Mouse (Mus musculus) gastrocnemius, postnatal 36 days (tissue): ENCODE measurements around the gene Dock6. TPM values are rescaled to one million over a fixed set of nuclear protein-coding genes. Genes with fewer than 3 reads are reported as not detected.
A peak's percentile ranks its signal among the peaks of the same experiment; 100 is the strongest.
"Not testable (repeated sequence)": the region's sequence is repeated elsewhere in the genome, so short reads cannot be mapped to it uniquely, and the experiment has no call there.

ENCODE experiments used
- DNase-seq, 2 experiments: peaks; one replicate each; pipeline ENCODE4 v3.0.0; 2022
- intact Hi-C: fragments of 180-260 bp; cut with DNase I; formaldehyde crosslinking; loops from one replicate; pipeline ENCODE4 v1.15.1; 2025
- total RNA-seq, 2 experiments: library from RNA; stranded (reverse); gene quantifications; 2 replicates each; pipeline ENCODE4 v1.2.3; 2021

Gene Dock6
- total RNA-seq, 2 experiments from 2014 or later, result 10.1 to 12.5 TPM

DNA sequence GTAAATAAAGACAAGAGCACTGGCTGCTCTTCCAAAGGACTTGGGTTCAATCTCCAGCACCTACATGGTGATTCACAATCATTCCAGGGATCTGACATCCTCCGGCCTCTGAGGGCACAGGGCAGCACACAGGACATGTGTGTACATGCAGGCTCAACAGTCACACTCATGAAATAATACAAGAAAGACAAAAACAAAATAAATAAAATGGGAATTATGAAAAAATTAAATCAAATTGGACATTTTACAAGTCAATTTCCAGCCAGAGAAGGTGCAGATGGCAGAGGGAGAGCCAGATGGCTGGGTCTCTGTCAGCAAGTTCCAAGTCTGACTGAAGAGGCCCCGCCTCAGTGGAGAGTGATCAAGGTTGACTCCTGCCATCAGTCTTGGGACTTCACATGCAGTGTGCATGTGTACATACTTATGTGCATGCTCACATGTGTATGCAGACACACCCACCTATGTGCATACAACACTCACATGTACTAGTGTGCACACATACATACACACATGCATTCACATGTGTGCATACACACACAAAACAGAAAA, 33.2 kb downstream of the Dock6 start:
- intact Hi-C loops, result no loop called here
- DNase-seq, result no peak

DNA sequence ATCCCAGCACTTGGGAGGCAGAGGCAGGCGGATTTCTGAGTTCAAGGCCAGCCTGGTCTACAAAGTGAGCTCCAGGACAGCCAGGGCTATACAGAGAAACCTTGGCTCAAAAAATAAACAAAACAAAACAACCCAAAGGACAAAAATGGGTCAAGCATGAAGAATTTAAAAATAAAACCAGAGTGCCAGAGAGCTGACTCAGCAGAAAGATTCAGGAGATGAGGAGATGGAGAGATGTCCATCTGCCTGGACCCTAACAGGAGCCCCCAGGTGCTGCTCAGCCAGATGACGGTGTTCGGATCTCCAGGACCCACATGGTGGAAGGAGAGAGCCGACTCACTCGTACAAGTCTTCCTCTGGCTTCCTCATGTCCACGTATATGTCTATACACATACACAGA, 33.9 kb downstream of the Dock6 start:
- DNase-seq, result no peak
- intact Hi-C loops, result no loop called here

DNA sequence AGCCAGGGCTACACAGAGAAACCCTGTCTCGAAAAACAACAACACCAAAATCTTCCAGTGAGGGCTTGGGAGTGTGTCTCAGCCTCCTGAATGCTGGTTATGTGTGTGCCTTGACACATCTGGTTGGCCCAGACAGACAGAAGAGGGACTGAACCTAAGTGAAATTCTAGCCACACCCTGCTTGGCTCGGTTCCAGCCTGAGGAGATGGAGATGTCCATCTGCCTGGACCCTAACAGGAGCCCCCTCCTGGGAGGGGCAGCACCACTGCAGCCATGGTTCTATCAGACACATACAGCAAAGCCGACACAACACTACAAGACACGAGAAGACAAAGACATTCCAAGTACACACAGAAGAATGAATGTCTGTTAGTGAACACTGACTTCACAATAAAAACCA, 34.3 kb downstream of the Dock6 start:
- DNase-seq, result no peak

DNA sequence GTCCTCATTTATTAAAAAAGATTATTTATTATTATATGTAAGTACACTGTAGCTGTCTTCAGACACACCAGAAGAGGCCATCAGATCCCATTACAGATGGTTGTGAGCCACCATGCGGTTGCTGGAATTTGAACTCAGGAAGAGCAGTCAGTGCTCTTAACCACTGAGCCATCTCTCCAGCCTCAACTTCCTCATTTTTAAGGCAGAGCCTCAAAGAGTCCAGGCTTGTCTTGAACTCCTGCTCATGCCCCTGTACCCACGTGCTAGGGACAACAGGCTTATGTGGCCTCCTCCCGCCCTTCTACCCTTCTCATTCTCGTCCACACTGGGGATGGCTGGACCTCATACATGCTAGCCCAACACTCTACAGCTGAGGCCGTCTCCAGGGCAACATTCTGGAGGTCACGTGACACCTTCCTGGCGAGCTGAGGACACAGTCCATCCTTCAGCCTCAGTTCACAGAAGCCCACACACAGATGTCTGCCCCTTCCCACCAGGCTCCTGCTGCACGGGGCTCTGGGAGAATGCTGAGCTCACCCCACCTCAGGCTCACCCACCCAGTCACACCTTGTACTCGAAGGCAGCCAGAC, 35.6 kb downstream of the Dock6 start:
- DNase-seq, result no peak
- intact Hi-C loops, result no loop called here

More for the DNA sequence above, 34.3 kb downstream of the Dock6 start:
- intact Hi-C loops, result no loop called here

DNA sequence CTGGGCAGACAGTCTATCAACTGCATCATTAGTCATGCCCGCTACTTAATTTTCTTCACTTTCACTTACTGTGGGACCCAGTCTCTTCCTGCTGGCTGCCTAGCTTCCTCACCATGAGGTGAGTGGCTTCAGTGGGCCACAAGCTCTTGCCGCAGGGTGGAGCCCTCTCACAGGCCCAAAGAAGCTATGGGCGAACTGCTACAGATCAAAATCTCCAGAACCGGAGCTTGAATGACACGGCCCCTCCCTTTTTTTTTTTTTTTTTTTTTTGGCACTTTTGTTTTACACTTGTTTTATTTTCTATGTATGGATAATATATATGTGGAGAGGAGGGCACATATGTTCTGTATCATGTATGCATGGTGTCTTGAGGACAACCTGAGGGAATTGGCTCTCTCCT, 41.3 kb downstream of the Dock6 start:
- intact Hi-C loops, result no loop called here
- DNase-seq, result no peak

DNA sequence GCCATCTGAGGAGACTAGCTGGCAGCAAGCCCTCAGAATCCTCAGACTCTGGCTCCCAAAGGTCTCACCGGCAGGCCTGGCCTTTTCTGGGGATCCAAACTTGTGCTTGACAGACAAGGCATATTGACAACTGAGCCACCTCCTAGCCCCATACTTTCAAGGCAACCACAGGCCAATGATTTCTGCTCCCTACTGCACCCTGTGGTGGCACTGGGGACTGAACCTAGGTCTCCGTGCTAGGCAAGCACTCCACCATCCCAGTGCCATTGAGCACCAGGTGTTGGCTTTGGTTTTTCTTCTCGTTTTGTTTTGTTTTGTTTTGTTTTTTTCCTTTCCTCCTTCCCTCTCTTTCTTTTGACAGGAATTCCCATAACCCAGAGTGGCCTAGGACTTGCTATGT, 43.9 kb downstream of the Dock6 start:
- intact Hi-C loops, result no loop called here
- DNase-seq, result no peak

DNA sequence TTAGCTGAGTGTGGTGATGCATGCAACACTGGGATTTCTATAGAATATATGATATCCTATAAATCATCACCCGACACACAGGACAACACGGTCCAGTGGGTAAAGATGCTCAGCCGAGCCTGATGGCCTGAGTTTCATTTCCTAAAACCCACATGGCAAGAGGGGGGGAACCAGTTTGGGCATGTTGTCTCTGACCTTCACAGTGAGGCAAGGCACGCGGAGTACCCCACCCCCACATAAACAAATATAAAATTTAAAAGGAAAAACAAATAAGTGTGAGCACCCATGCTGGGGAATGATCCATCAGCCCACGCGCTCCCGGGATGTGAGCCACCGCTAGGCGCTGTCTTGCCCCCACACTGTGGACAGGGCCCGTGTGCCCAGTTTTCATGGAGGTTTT, 45.5 kb downstream of the Dock6 start:
- intact Hi-C loops, result no loop called here
- no peak for DNase-seq

DNA sequence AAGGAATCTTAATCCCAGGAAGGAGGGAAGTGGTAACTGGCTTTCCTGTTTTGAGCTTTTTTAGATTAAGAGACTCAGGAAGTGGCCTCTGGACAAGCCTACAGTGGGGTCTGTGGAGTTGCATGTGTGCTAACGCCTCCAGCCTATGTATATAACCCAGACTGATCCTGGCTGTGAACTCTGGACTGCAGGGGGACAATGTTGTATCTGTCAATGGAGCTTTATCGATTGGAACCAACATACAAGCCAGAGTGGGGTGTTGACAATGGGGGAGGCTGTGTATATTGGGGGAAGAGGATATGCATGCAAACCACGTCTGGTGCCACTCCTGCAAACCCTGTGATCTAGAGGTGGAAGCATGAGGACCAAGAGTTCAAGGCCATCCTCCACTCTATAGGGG, 46.1 kb downstream of the Dock6 start:
- DNase-seq, result no peak
- intact Hi-C loops, result no loop called here

DNA sequence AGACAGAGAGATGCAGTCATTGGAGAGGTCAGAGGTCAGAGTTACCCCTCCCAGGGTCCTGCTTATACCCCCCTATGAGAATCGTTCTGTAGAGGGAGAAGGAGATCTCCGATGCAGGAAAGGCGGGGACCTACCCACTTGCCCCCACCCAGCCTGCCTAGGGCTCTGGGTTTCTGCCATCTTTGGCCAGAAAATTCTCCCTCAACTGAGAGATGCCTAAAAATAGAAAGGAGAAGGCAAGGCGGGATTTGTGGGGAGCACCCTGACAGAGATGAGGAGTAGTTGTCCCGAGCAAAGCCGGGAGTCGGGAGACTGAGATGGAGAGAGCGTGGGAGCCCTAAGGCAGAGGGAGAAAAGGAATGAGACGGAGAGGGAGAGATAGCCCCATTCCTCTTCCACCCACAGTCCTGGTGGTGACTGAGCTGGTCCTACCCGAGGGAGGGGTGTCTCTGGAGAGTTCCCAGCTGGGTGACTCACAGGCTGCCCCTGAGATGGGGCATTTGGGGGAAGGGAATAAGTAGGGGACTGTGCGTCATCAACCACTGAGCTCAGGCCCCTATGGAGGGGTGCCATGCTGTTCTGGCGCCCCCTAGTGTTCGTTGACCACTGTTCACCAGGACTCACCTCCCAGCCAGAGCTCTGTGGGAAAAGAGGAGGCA, 48.3 kb downstream of the Dock6 start:
- peak; percentile 84 for DNase-seq
- intact Hi-C loops, result loop anchor here (1.0 to 5.0 kb wide), 3 partner anchors 53 to 202 kb away; no protein-coding TSS in a partner anchor

DNA sequence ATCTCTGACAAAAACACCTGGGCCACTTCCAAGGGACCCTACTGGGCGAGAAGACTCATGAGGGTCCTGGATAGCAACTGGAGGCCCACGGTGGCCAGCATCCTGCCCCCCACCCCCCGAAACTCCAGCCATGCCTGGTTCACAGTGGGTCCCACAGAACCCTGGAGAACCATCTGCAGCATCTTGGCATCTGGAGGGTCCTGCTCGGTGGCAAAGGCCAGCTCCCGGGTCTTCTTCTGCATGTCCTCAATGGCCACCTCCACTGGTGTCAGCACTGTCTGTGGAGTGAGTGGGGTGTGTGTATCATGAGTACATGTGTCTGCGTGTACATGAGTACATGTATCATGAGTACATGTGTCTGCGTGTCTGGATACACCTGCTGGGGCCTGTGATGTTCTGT, 50.8 kb downstream of the Dock6 start:
- intact Hi-C loops, result loop anchor here (5.0 kb wide), 2 partner anchors 104 to 199 kb away; no protein-coding TSS in a partner anchor
- no peak for DNase-seq

DNA sequence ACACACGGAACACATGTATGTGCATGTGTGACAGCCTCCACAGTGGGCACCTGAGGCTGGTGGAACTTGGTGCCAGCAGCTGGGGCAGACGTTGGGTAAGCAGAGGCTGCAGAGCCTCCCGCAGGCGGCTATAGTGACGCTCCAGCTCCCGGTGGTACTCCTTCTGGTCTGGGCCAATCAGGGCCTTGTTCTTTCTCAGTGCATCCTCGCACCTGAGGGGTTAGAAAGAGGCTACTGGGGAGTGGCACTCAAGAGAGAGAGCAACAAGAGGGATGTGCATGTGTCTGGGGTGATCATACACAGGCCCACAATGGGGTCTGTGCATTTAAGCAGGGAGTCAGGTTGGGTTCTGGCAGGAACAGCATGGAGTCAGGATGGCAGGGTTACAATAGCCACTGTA, 51.3 kb downstream of the Dock6 start:
- intact Hi-C loops, result loop anchor here (5.0 kb wide), 2 partner anchors 104 to 199 kb away; no protein-coding TSS in a partner anchor
- no peak for DNase-seq

DNA sequence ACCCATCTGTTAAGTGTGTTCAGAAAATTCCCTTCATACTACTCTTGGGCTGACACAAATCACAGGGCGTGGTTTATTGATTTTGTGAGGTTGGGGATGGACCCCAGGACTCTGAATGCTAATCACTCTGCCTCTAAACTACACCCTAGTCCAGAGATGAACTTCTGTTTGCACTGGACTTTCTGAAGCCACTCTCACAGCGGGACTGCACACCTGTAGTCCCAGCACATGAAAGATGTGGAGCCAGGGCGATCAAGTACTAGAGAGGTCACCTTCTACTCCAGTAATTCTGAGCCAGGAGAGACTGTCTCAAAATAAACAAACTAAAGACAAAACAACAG, 53.5 kb downstream of the Dock6 start:
- intact Hi-C loops, result no loop called here
- no peak for DNase-seq

DNA sequence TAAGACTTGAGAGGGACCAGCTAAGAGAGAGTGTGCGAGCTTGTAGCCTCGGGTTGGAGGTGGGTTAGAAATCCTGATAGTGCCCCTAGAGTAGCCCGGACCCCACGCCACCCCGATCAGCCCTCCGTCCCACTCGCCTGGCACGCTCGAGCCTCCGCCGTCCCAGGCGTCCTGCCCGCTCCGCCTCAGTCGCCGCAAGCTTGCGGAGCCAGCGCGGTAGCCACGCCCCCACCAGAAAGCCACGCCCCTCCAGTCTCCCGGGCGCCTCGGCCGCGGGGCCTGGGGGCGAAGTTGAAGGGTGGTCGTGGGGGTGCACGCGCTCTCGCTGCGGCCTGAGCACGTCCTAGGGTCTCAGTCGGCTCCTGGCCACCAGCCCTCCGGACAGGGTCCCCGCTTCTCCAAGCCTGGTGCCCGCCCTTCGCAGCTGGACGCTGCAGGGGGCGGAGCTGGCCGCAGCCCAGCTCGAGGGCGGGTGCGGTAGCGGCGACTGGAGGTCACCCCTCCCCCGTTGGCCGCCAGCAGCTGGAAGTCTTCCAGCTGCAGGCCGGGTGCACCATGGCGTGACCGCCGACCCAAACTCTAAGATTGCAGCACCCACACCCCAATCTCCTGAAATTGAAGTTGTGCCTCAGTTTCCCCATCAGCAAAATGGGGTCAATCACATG, 54.0 kb downstream of the Dock6 start, which contains the start of gene Kank2:
TSS of gene Kank2 (minus strand) at position 400 of the 665 bp plus-strand sequence.
- peak; percentile 87 to 92 for DNase-seq
- intact Hi-C loops, result no loop called here

DNA sequence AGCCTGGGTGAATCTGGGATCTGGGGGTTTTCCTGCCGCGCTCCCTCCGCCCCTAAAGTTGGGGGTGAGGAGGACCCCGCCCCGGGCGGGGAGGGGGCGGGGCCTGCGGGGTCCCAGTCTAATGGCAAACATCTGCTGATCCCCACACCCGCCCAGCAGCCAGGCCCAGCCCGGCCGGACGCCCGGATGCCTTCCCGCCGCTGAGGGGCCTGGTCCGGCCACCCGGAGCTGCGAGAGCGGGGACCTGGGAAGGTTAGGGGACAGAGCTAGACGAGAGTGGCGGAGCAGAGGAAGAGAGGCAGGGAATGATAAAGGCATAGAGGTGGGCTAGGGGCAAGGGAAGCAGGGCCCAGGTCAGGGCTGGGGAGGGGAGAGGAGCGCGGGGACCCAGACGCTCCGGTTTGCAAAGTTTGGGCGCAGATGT, 54.5 kb downstream of the Dock6 start:
- peak; percentile 76 to 77 for DNase-seq
- intact Hi-C loops, result no loop called here

DNA sequence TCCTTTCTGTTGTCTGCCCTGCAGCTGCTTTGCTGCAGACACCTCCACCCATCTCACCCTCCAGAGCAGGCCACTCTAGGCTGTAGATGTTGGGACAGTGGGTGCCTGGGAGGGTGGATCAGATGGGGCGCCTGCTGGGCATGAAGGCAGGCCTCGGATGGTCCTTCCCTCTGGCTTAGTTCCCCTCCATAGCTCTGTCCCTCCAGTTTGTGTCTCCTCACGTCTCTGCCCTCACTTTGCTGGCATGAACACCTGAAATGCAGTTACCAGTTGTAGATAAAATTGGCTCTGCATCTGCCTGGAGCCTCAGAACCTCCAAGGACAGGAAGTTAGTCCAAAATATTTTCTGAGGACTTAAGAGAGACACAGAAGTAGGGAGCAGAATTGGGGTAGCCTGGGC, 55.5 kb downstream of the Dock6 start:
- intact Hi-C loops, result no loop called here
- DNase-seq, result no peak

DNA sequence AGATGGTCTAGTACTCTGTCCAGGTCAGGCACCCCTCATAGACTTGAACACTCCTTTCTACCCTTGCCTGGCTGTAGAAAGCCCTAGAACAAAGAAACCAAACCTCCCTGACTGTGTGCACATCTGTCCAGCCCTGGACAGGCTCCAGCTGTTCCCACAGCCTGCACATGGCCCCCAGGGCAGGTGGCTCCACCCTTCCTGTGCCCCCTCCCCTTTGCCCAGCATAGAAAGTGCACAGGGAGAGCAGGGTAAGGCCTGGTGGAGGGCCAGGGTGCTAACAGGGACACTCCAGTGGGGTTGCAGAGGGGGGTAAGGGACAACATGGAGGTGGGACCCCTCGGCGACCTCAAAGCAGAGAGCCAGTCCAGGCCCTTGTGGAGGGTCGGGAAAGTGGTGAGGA, 56.2 kb downstream of the Dock6 start:
- DNase-seq, result no peak
- intact Hi-C loops, result no loop called here

DNA sequence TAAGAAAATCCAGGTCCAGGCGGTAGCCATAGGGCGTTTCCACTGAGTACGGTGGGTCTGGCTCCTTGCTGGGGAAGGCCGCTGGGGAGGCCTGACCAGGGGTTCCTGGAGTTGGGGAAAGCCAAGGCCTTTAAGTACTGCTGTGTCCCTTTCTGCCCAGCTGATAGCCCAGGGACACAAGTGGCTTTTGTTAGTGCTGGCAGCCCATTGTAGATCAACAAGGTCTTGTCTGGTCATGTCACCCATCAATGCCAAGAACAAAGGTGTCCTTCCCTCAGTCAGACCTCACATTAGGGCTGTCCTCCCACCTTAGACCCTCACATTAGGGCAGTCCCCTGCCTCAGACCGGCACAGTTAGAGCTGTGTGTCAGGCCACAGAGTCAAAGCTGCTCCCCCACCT, 56.9 kb downstream of the Dock6 start:
- intact Hi-C loops, result no loop called here
- no peak for DNase-seq

DNA sequence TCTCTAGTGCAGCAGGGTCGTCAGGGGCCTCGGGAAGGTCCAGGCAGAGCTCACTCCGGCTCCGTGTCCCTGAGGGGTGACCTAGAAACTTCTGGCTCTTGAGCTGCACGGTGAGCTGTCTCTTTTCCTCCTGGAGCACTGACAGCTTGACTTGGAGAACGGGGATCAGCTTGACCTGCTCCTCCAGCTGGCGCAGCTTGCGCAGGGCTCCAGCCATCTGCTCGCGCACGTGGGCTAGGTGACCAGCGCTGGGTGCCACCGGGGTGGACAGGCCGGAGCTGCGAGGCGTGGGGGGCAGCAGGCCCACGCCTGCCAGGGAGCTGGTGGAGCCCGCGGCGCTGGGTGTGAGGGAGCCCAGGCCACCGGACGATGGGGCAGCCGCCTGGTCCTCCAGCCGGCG, 57.5 kb downstream of the Dock6 start:
- intact Hi-C loops, result no loop called here

DNA sequence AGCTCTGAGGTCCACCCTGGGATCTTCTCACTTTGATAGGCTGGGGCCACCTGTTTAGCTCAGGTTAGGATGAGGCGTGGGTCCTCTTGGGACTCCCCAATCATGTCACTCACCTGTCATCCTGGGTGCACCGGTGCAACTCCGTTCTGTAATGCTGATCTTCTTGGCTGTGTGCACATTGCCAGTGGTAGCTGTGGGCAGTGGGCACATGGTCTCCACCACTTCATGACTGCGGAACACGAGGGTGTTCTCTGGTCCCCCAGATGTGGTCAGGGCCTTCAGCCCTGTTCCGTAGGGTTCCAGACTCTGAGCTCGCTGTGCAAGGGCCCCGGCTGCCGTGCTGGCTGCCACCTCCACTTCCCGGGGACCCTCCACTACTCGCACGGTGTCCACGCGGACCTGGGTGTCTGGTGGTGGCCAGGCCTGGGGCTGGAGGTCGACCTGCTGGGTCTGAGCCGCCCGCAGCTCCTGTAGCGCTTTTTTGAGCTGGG, 58.0 kb downstream of the Dock6 start:
- intact Hi-C loops, result no loop called here
- DNase-seq, result no peak

More for the DNA sequence above, 57.5 kb downstream of the Dock6 start:
- DNase-seq, result no peak

DNA sequence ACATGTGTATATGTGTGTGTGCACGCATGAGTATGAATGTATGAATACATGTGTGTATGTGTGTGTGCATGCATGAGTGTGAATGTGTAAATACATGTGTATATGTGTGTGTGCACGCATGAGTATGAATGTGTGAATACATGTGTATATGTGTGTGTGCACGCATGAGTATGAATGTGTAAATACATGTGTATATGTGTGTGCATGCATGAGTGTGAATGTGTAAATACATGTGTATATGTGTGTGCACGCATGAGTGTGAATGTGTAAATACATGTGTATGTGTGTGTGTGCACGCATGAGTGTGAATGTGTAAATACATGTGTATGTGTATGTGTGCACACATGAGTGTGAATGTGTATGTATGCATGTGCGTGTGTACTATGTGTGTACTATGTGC, 58.9 kb downstream of the Dock6 start:
- intact Hi-C loops, result not testable (repeated sequence)

DNA sequence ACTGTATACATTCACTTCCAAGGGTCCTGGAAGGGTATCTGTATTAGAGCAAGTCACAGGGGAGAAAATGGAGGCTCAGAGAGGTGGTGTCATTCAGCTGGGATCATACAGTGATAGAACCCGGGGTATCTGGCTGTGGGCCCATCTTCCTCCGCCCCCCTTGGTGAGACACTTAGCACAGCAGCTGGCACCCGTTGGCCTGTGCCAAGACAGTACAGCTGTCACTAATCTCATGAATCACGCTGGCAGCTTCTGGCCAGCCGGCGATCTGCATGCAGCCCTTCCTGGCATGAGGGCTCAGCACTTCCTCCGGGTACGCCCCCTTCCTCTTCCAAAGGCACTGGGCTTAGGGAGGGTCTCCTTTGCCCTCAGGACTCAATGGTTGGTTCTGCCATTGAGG, 59.8 kb downstream of the Dock6 start:
- DNase-seq, result peak; percentile 46 to 50
- intact Hi-C loops, result no loop called here

More for the DNA sequence above, 58.9 kb downstream of the Dock6 start:
- DNase-seq, result not testable (repeated sequence)
